Mouse (Mus musculus): ENCODE data around the gene Gm1113.

GRCm38 (mm10) chr9:35516711-35517110, 1.4 kb downstream of the Gm1113 start:
- TF ChIP-seq TAL1 (IDR thresholded peaks at IDR 0.05; ENCODE audit: low read length) (no peak), GATA1 (IDR thresholded peaks at IDR 0.05; ENCODE audit: low read length) (no peak)
